Mouse (Mus musculus) heart, embryonic 11.5 days (tissue): ENCODE measurements around the gene Apol9b. TPM values are rescaled to one million over a fixed set of nuclear protein-coding genes. Genes with fewer than 3 reads are reported as not detected.

Source experiments
- ATAC-seq: fragments of 200-750 bp; cut with Nextera tagmentation; replicated peaks from 2 replicates; pipeline ENCODE4 v1.8.0; 2017; ENCODE audit warnings: moderate library complexity; ENCODE audit not compliant: insufficient number of reproducible peaks, low FRiP score, low TSS enrichment
- H3K27ac ChIP-seq: fragments of 300-500 bp; sonication (generic); 2 replicates; pipeline ENCODE4 v1.5.1; 2014; ENCODE audit warnings: mild to moderate bottlenecking, low read depth, low read length
- H3K27me3 ChIP-seq: fragments of 300-500 bp; sonication (generic); 2 replicates; pipeline ENCODE4 v1.6.1; 2014; ENCODE audit warnings: mild to moderate bottlenecking, low read length, mixed read lengths; ENCODE audit not compliant: control insufficient read depth, insufficient read depth
- H3K36me3 ChIP-seq: fragments of 300-500 bp; sonication (generic); 2 replicates; pipeline ENCODE4 v1.6.1; 2014; ENCODE audit warnings: mild to moderate bottlenecking, low read length, moderate library complexity, mixed read lengths; ENCODE audit not compliant: control insufficient read depth, insufficient read depth
- H3K4me1 ChIP-seq: fragments of 300-500 bp; sonication (generic); 2 replicates; pipeline ENCODE4 v1.6.1; 2014; ENCODE audit warnings: low read length; ENCODE audit not compliant: control insufficient read depth, insufficient read depth
- H3K4me2 ChIP-seq: fragments of 300-500 bp; sonication (generic); 2 replicates; pipeline ENCODE4 v1.6.1; 2014; ENCODE audit warnings: mild to moderate bottlenecking, moderate library complexity
- H3K4me3 ChIP-seq: fragments of 300-500 bp; sonication (generic); 2 replicates; pipeline ENCODE4 v1.5.1; 2014; ENCODE audit warnings: low read depth, low read length
- H3K9ac ChIP-seq: fragments of 300-500 bp; sonication (generic); 2 replicates; pipeline ENCODE4 v1.6.1; 2014; ENCODE audit warnings: mild to moderate bottlenecking, low read depth, low read length, moderate library complexity
- H3K9me3 ChIP-seq: fragments of 300-500 bp; sonication (generic); replicated peaks from 2 replicates; pipeline ENCODE4 v1.6.1; 2016; ENCODE audit warnings: low read length; ENCODE audit not compliant: control insufficient read depth
- WGBS: fragments of 180-500 bp; shearing (Covaris S2); extraction: QIAGEN DNeasy Blood & Tissue Kit; methylation state at CpG from one replicate; pipeline ENCODE4 v1.1.7; 2014; ENCODE audit not compliant: insufficient replicate concordance; 5-methylcytosine and 5-hydroxymethylcytosine counted together
- polyA plus RNA-seq: library from polyadenylated mRNA; unstranded; fragments of >200 nt; fragmentation: Nextera tagmentation; extraction: Ambion mirVana; gene quantifications from 2 replicates; pipeline ENCODE4 v1.2.1, GENCODE M21; 2014

The Apol9b gene
- polyA plus RNA-seq, 1 experiment from 2014 or later = 0.11 TPM

DNA sequence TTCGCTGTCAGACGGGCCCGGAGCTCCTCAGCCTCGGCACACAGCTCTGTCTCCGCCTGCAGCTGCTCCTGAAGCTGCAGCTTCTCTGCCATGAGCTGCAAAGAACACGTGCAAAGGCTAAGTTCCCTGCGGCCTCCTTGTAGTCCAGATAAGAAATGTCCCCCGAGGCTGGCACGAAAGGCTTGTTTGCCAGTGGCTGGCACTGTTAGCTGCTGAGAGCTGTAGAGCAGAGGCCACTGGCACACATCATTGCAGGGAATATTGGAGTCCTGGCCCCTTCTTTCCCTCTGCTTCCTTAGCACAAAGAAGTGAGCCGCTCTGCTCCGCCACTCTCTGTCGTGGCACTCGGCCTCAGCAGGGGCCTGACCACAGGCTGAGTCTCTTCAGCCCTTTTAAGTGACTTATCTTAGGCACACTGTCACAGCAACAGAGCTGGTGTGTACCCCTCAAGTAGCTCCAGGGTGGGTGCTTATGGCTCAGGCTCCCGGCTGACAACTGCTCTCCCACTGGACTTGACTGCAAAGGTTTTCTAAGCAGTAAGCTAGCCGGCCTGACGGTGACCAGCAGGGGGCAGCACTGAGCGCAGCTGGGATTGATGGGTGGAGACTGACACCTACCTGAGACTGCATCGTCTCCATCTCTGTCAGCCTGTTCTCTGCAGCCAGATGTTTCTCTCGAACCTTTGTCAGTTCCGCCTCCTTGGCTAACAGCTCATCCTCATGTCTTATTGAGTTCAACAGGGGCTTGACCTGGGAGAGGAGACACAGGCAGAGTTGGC lies 46.5 kb downstream of the Apol9b start:
- no peak for ATAC-seq
- Histone ChIP-seq H3K27ac (no peak overlapping the region), H3K4me2 (no peak overlapping the region), H3K27me3 (no peaks in the 10 kb centered on the region), H3K9ac (no peak overlapping the region), H3K9me3 (no peaks in the 10 kb centered on the region), H3K4me3 (no peak overlapping the region), H3K4me1 (no peaks in the 10 kb centered on the region), H3K36me3 (peaks cover 69% of the 10 kb centered on the region)
- 68% methylated on average over 20 of the region's 20 CpGs for WGBS

DNA sequence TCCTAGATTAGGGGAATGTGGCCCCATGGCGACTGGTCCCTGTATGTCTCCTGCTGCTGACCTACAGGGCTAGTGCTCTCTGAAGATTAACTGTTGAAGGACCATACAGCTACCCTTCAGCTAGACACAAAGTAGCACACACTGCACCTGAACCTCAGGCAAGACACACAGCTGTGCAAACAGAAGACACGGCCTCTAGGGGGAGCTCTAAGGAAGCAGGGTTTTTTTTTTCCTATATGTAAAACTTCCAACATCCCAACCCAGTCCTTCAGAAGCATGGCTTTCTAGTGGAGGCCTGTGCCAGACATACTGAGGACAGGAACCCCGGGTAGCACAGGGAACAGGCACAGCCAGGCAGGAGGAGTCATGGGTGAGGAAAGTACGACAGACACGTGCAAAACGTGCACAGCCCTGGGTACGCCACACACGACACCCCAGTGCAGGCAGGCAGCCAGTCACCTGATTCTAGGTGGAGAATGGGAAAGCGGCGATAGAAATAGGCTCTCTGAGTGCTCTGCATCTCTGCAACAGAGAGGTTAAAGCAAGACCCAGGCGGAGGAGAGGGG lies 53.7 kb downstream of the Apol9b start:
- H3K27ac ChIP-seq = no peak overlapping the region
- WGBS = 82% methylated on average over 11 of the region's 11 CpGs
- no peak overlapping the region for H3K4me3 ChIP-seq
- H3K27me3 ChIP-seq = no peaks in the 10 kb centered on the region
- no peak for ATAC-seq
- no peak overlapping the region for H3K4me2 ChIP-seq
- no peak overlapping the region for H3K9ac ChIP-seq
- no peaks in the 10 kb centered on the region for H3K4me1 ChIP-seq
- no peaks in the 10 kb centered on the region for H3K9me3 ChIP-seq
- peaks cover 49% of the 10 kb centered on the region for H3K36me3 ChIP-seq

DNA sequence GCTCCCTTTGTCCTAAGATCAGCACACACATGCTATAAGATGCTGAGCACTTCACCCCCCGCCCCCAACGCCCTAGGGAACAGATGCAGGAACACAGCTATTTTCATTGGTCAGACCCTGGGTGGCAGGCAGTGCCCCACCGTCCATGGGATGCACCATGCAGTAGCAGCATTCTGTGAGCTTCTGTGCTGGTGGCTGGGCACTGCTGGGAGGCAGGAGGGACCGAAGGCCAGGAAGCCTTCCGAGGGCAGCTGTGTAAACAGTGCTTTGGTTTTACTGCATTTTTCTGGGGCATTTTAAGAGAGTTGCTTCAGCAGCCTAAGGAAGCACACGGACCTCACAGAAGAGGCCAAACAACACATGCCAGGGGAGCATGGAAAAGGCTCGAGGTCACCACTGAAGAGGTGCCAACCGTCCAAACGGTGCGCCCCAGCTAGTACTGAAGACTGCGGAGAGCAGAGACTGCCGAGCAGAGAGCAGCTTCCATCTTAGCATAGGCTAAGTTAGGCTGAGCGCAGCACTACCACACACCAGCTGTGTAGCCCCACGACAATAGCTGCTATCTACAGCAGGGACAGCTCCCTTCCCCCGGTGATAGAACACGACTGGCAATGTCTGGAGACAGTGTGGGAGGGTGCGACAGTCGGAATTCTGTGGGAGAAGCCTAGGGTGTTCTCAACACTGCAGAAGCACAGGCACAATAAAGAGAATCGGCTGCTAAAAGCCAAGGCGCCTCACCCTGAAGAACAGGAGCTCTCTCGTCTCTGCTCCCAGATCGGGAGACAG lies 55.4 kb downstream of the Apol9b start:
- peaks cover 45% of the 10 kb centered on the region for H3K36me3 ChIP-seq
- H3K9me3 ChIP-seq = no peaks in the 10 kb centered on the region
- H3K4me1 ChIP-seq = no peaks in the 10 kb centered on the region
- no peak overlapping the region for H3K9ac ChIP-seq
- H3K4me3 ChIP-seq = no peak overlapping the region
- 71% methylated on average over 22 of the region's 22 CpGs for WGBS
- no peak for ATAC-seq
- no peak overlapping the region for H3K4me2 ChIP-seq
- H3K27me3 ChIP-seq = no peaks in the 10 kb centered on the region
- no peak overlapping the region for H3K27ac ChIP-seq

DNA sequence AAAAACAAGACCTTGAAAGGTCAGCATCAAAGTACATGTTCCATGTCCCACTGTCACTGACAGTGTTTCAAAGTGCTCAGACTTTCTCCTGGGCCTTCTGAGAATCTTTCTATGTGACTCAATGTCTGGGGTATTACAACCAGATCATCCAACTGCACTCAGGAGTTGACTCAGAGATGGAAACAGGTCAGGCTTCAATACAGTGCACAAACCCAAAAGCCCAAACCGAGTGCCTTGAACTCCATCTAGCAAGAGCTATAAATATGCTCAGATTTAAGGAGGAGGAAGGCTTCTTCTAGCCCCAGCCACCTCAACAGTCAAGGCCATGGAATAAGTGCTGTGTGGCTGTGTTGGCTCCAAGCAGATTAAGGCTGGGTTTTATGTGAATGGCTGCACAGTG lies 57.0 kb downstream of the Apol9b start:
- Histone ChIP-seq H3K4me3 (no peak overlapping the region), H3K36me3 (peaks cover 42% of the 10 kb centered on the region), H3K9ac (no peak overlapping the region)

More for the DNA sequence above, 57.0 kb downstream of the Apol9b start:
- no peak overlapping the region for H3K27ac ChIP-seq
- H3K4me1 ChIP-seq = no peaks in the 10 kb centered on the region
- no peaks in the 10 kb centered on the region for H3K9me3 ChIP-seq
- ATAC-seq = no peak
- H3K27me3 ChIP-seq = no peaks in the 10 kb centered on the region
- H3K4me2 ChIP-seq = no peak overlapping the region
- WGBS = 70% methylated on average over 1 of the region's 1 CpGs

Other genes starting within 250 kb of the Apol9b start
- not detected in 2 replicates for gene Apol11a, start 220.8 kb upstream of the Apol9b start, polyA plus RNA-seq
- gene Apol7c, start 195.7 kb upstream of the Apol9b start, polyA plus RNA-seq = not detected in 2 replicates
- not detected in 2 replicates for gene 1700025B11Rik, start 167.1 kb upstream of the Apol9b start, polyA plus RNA-seq
- gene Apol10b, start 132.9 kb upstream of the Apol9b start, polyA plus RNA-seq = not detected in 2 replicates
- gene Gm36245, start 129.8 kb upstream of the Apol9b start, polyA plus RNA-seq = not detected in 2 replicates
- gene Apol11b, start 85.8 kb upstream of the Apol9b start, polyA plus RNA-seq = not detected in 2 replicates
- gene Apol7e, start 30.2 kb upstream of the Apol9b start, polyA plus RNA-seq = 0.13 TPM in 1 of 2 replicates, not detected in the other
- gene Apol8, start 28.0 kb downstream of the Apol9b start, polyA plus RNA-seq = 0.67 and 0.89 TPM in 2 replicates
- 30.4 and 31.8 TPM in 2 replicates for gene Myh9, start 113.1 kb downstream of the Apol9b start, polyA plus RNA-seq
- gene Txn2, start 200.0 kb downstream of the Apol9b start, polyA plus RNA-seq = 284 and 293 TPM in 2 replicates
- gene Foxred2, start 227.7 kb downstream of the Apol9b start, polyA plus RNA-seq = 1.2 and 1.7 TPM in 2 replicates
- 188 TPM in 2 replicates for gene Eif3d, start 241.8 kb downstream of the Apol9b start, polyA plus RNA-seq